Mouse (Mus musculus) stomach, postnatal 0 days (tissue): ENCODE data around the gene Alyref2. TPM values are rescaled to one million over a fixed set of nuclear protein-coding genes. Genes with fewer than 3 reads are reported as not detected.
A peak's percentile ranks its signal among the peaks of the same experiment; 100 is the strongest.

ENCODE experiments used
- ATAC-seq: fragments of 200-750 bp; cut with Nextera tagmentation; 2 replicates; pipeline ENCODE4 v1.8.0; 2017; ENCODE audit not compliant: low FRiP score, low TSS enrichment
- DNase-seq: peaks from one replicate; pipeline ENCODE4 v3.0.0-alpha.2; 2016; ENCODE audit warnings: low spot score
- H3K27ac ChIP-seq: fragments of 300-500 bp; sonication (generic); replicated peaks from 2 replicates; pipeline ENCODE4 v1.5.1; 2014; ENCODE audit warnings: mild to moderate bottlenecking, control low read depth
- H3K27me3 ChIP-seq: fragments of 300-500 bp; sonication (generic); 2 replicates; pipeline ENCODE4 v1.6.1; 2014; ENCODE audit warnings: low read length; ENCODE audit not compliant: control insufficient read depth, insufficient read depth
- H3K36me3 ChIP-seq: fragments of 300-500 bp; sonication (generic); 2 replicates; pipeline ENCODE4 v1.6.1; 2014; ENCODE audit warnings: low read length, mixed read lengths; ENCODE audit not compliant: control insufficient read depth, insufficient read depth
- H3K4me1 ChIP-seq: fragments of 300-500 bp; sonication (generic); replicated peaks from 2 replicates; pipeline ENCODE4 v1.6.1; 2014; ENCODE audit warnings: antibody characterized with exemption; ENCODE audit not compliant: control insufficient read depth, insufficient read depth
- H3K4me2 ChIP-seq: fragments of 300-500 bp; sonication (generic); replicated peaks from 2 replicates; pipeline ENCODE4 v1.6.1; 2014; ENCODE audit warnings: low read depth, mild to moderate bottlenecking, control low read depth, moderate library complexity
- H3K4me3 ChIP-seq: fragments of 300-500 bp; sonication (generic); 2 replicates; pipeline ENCODE4 v1.5.1; 2014; ENCODE audit warnings: low read depth, low read length, control low read depth
- H3K9ac ChIP-seq: fragments of 300-500 bp; sonication (generic); 2 replicates; pipeline ENCODE4 v1.6.1; 2014; ENCODE audit warnings: mild to moderate bottlenecking, low read length, control low read depth, mixed read lengths
- H3K9me3 ChIP-seq: fragments of 300-500 bp; sonication (generic); 2 replicates; pipeline ENCODE4 v1.6.1; 2016; ENCODE audit warnings: low read length; ENCODE audit not compliant: control insufficient read depth
- CTCF ChIP-seq: IDR thresholded peaks from 2 replicates; pipeline ENCODE4 v1.5.1; 2016; ENCODE audit warnings: antibody characterized with exemption, low read depth, mild to moderate bottlenecking, moderate library complexity
- EP300 ChIP-seq: optimal IDR thresholded peaks from 2 replicates; pipeline ENCODE3; 2016; ENCODE audit warnings: antibody characterized with exemption
- WGBS: fragments of 180-500 bp; shearing (Covaris S2); extraction: QIAGEN DNeasy Blood & Tissue Kit; methylation state at CpG from one replicate; pipeline ENCODE4 v1.1.7; 2014; 5-methylcytosine and 5-hydroxymethylcytosine counted together
- polyA plus RNA-seq: library from polyadenylated mRNA; unstranded; fragments of >200 nt; fragmentation: Nextera tagmentation; extraction: Ambion mirVana; gene quantifications from 2 replicates; pipeline ENCODE4 v1.2.1, GENCODE M21; 2015

The Alyref2 gene
- polyA plus RNA-seq, 1 experiment from 2014 or later: 11.2 TPM

- peak overlapping the region; percentile 65 for H3K4me3 ChIP-seq
- DNase-seq (peak; percentile 64), ATAC-seq (peak; percentile 69)
- H3K9ac ChIP-seq: peak overlapping the region; percentile 78
- 1% methylated on average over 53 of the region's 53 CpGs for WGBS
- H3K36me3 ChIP-seq: no peaks in the 10 kb centered on the region
- H3K27me3 ChIP-seq: no peaks in the 10 kb centered on the region
- peak overlapping the region; percentile 97 for H3K27ac ChIP-seq
- no peak for TF ChIP-seq CTCF
- TF ChIP-seq EP300: no peak
- no peaks in the 10 kb centered on the region for H3K9me3 ChIP-seq
- no peaks in the 10 kb centered on the region for H3K4me1 ChIP-seq
- H3K4me2 ChIP-seq: peak overlapping the region; percentile 84
Observed at GRCm38 (mm10) chr1:171503592-171504291, 464 bp downstream of the Alyref2 start.

GRCm38 (mm10) chr1:171504586-171504985 lies 1.3 kb downstream of the Alyref2 start:
- Histone ChIP-seq H3K36me3 (no peaks in the 10 kb centered on the region), H3K4me1 (no peaks in the 10 kb centered on the region), H3K27me3 (no peaks in the 10 kb centered on the region), H3K9ac (no peak overlapping the region), H3K4me2 (no peak overlapping the region; the same call in 1 of the 2 replicates), H3K27ac (no peak overlapping the region), H3K9me3 (no peaks in the 10 kb centered on the region), H3K4me3 (no peak overlapping the region)
- TF ChIP-seq EP300 (no peak), CTCF (no peak)
- DNase-seq: no peak
- no peak for ATAC-seq
- WGBS: 75% methylated on average over 4 of the region's 4 CpGs

GRCm38 (mm10) chr1:171513234-171513633 lies 10.0 kb downstream of the Alyref2 start:
- H3K9me3 ChIP-seq: no peaks in the 10 kb centered on the region
- H3K9ac ChIP-seq: no peak overlapping the region
- H3K4me1 ChIP-seq: no peaks in the 10 kb centered on the region
- 84% methylated on average over 2 of the region's 2 CpGs for WGBS
- H3K4me3 ChIP-seq: no peak overlapping the region
- no peak overlapping the region for H3K27ac ChIP-seq
- H3K4me2 ChIP-seq: no peak overlapping the region
- no peaks in the 10 kb centered on the region for H3K36me3 ChIP-seq
- DNase-seq: no peak
- H3K27me3 ChIP-seq: no peaks in the 10 kb centered on the region
- TF ChIP-seq CTCF (peak; percentile 46), EP300 (no peak)
- no peak for ATAC-seq

- H3K9ac ChIP-seq: no peak overlapping the region
- ATAC-seq (peak; percentile 78), DNase-seq (no peak)
- H3K36me3 ChIP-seq: no peaks in the 10 kb centered on the region
- H3K27me3 ChIP-seq: no peaks in the 10 kb centered on the region
- H3K4me3 ChIP-seq: no peak overlapping the region
- H3K9me3 ChIP-seq: no peaks in the 10 kb centered on the region
- H3K4me1 ChIP-seq: no peaks in the 10 kb centered on the region
- H3K27ac ChIP-seq: no peak overlapping the region
- TF ChIP-seq EP300 (no peak), CTCF (no peak)
- WGBS: 64% methylated on average over 1 of the region's 1 CpGs
- no peak overlapping the region for H3K4me2 ChIP-seq
Observed at GRCm38 (mm10) chr1:171513760-171514159, 10.5 kb downstream of the Alyref2 start.

GRCm38 (mm10) chr1:171515039-171515438 lies 11.8 kb downstream of the Alyref2 start:
- no peak overlapping the region for H3K27ac ChIP-seq
- DNase-seq (no peak), ATAC-seq (0 out of 2 replicates have a peak, but pooled peaks have one; percentile 26)
- no peak overlapping the region for H3K9ac ChIP-seq
- H3K36me3 ChIP-seq: no peaks in the 10 kb centered on the region
- TF ChIP-seq EP300 (no peak), CTCF (peak; percentile 40)
- WGBS: 28% methylated on average over 1 of the region's 1 CpGs
- no peaks in the 10 kb centered on the region for H3K4me1 ChIP-seq
- H3K27me3 ChIP-seq: no peaks in the 10 kb centered on the region
- H3K4me2 ChIP-seq: no peak overlapping the region
- no peaks in the 10 kb centered on the region for H3K9me3 ChIP-seq
- H3K4me3 ChIP-seq: no peak overlapping the region

- no peak overlapping the region for H3K9ac ChIP-seq
- no peak overlapping the region for H3K27ac ChIP-seq
- ATAC-seq (no peak), DNase-seq (no peak)
- 80% methylated on average over 4 of the region's 4 CpGs for WGBS
- TF ChIP-seq CTCF (no peak), EP300 (no peak)
- no peaks in the 10 kb centered on the region for H3K9me3 ChIP-seq
- no peak overlapping the region for H3K4me3 ChIP-seq
- H3K4me2 ChIP-seq: no peak overlapping the region
- H3K27me3 ChIP-seq: no peaks in the 10 kb centered on the region
- H3K36me3 ChIP-seq: no peaks in the 10 kb centered on the region
- no peaks in the 10 kb centered on the region for H3K4me1 ChIP-seq
Observed at GRCm38 (mm10) chr1:171515557-171515956, 12.3 kb downstream of the Alyref2 start.
